Mouse (Mus musculus) frontal cortex, adult (tissue): ENCODE data around the gene Lyrm7.
A peak's percentile ranks its signal among the peaks of the same experiment; 100 is the strongest.
"Not testable (repeated sequence)": the region's sequence is repeated elsewhere in the genome, so short reads cannot be mapped to it uniquely, and the experiment has no call there.

Source experiments
- ATAC-seq: cut with Nextera tagmentation; 2 replicates; pipeline ENCODE4 v1.9.2; 2017; ENCODE audit warnings: mild to moderate bottlenecking, moderate library complexity, mixed read lengths; ENCODE audit not compliant: low TSS enrichment

Gene Lyrm7

DNA sequence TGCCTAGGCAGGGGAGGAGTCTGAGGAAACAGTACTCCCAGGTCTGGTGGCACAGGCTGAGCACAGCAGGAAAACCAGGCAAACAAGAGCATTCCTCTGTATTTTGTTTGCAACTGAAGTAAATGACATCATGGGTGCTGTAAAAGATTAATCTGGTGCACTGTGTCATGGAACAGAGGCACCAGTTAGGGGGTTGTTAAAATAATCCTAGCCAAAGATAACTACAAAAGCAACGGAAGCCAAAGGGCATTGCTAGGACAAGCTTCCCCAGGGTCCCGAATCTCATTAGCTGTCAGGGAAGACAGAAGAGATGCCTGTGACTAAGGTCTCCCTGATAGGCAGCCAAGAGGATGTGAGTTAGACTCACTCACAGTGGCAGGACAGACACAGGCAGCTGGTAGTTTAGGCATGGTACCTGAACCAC, 20.3 kb upstream of the Lyrm7 start:
- ATAC-seq: no peak

DNA sequence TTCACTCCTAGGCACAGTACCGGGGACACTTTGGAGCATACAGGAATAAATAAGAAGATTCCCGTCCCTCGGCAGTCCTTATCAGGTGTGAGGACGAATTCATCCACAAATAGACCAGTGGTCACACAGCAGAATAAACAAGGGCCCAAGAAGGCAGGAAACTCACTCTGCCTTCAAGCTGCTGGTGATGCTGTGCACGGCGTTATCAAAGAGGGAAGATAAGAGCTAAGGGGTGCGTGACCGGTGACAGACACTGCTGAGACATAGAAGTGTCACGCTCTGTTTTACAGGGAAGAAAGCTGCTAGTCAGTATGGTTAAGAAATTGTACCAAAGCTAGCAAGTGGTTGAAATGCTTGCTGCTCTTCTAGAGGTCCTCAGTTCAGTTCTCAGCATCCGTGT, 19.2 kb upstream of the Lyrm7 start:
- no peak for ATAC-seq

- peak; percentile 80 for ATAC-seq
Observed at GRCm38 (mm10) chr11:54879434-54879833, 18.7 kb upstream of the Lyrm7 start.

DNA sequence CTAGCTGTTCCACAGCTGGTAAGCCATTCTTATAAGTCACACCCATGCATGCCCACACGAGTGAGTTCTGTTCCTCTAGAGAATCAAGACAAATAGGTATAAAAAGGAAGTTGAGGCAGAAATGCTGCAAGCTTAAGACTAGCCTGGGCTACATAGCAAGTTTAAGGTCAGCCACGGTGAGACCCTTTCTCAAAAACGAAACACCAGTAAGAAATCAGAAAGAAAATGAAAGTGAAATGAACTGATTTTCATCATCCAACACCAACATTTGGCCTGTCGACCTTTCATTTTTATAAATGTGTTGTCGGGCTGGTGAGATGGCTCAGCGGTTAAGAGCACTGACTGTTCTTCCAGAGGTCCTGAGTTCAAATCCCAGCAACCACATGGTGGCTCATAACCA, 18.2 kb upstream of the Lyrm7 start:
- no peak for ATAC-seq

GRCm38 (mm10) chr11:54876031-54876430, 15.3 kb upstream of the Lyrm7 start:
- no peak for ATAC-seq

GRCm38 (mm10) chr11:54871831-54872537, 11.3 kb upstream of the Lyrm7 start:
- 0 out of 2 replicates have a peak, but pooled peaks have one; percentile 35 for ATAC-seq

GRCm38 (mm10) chr11:54869318-54869717, 8.6 kb upstream of the Lyrm7 start:
- ATAC-seq: no peak

GRCm38 (mm10) chr11:54868445-54868844, 7.7 kb upstream of the Lyrm7 start:
- no peak for ATAC-seq

- ATAC-seq: no peak
Observed at GRCm38 (mm10) chr11:54867903-54868434, 7.3 kb upstream of the Lyrm7 start.

GRCm38 (mm10) chr11:54867049-54867385, 6.3 kb upstream of the Lyrm7 start:
- ATAC-seq: no peak

DNA sequence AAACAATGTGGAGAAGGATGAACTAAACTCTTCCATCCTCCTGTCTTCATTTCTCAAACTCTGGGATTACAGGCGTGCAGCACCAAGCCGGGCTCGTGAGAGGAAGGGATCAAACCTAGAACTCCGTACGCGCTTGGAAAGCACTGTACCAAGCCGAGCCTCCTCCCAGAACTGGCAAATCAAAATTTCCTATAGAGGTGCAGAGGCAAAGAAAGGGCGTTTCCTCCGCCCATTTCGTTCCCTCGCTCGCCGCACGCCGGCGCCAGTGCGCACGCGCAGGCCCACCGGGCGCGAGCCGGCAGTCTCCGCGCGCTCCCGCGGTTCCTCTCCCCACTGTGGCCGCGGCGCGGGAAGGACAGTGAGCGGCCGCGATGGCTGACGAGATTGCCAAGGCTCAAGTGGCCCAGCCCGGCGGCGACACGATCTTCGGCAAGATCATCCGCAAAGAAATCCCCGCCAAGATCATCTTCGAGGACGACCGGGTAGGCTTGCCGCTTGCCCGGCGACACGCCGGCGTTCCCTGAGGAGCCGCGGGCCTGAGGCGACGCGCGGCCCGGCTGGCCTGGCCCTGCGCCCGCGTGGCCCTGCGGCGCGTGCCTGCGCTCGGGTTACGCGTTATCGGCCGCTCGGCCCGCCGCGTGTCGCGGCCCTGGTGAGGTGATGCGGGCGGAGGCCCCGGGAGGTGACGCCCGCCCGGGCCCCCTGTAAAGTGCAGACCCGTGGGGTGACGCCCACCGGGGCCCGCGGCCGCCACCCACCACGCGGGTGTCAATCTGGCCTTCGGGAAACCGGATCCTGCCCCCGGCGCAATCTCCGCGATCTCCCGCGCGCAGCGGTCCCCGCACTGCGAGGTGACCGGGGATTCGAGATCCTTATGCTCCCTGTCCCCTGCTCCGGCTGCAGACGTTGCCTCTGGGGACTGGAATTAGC, 5.7 kb upstream of the Lyrm7 start, which contains the start of gene Hint1:
Gene Hint1 (plus strand): TSS at position 265 of the 930 bp plus-strand sequence.
- ATAC-seq: peak; percentile 84

DNA sequence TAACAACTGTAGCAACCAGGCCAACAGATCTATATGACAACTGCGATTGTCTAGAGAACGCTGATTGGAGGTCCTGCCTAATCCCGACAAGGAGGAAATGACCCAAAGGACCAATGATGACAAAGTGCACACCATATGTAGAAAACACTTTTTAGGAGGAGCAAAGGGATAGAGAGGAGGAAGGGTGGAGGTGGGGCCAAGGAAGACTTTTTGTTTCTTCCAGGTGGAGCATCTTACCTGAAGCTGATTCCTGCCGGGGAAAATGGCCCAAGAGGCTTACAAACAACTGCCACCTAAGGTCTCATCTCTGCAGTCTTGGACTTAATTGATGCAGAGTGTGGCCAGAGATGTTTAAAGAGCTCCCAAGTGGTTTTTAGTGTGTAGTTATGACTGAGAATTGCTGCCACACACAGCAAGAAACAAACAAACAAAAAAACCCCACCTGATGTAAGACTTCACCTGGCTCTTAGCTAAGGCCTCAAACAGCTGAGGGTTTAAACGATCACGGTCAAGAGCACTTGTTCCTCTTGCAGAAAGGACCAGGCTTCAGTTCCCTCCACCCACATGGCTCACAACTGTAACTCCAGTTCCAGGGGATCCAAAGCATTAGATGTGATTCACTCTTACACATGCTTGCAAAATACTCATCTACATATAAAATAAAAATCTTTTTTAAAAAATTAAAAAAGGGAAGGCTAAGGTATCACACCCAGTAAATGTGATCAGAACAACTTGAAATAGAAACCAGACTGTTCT, 4.8 kb upstream of the Lyrm7 start:
- ATAC-seq: no peak

DNA sequence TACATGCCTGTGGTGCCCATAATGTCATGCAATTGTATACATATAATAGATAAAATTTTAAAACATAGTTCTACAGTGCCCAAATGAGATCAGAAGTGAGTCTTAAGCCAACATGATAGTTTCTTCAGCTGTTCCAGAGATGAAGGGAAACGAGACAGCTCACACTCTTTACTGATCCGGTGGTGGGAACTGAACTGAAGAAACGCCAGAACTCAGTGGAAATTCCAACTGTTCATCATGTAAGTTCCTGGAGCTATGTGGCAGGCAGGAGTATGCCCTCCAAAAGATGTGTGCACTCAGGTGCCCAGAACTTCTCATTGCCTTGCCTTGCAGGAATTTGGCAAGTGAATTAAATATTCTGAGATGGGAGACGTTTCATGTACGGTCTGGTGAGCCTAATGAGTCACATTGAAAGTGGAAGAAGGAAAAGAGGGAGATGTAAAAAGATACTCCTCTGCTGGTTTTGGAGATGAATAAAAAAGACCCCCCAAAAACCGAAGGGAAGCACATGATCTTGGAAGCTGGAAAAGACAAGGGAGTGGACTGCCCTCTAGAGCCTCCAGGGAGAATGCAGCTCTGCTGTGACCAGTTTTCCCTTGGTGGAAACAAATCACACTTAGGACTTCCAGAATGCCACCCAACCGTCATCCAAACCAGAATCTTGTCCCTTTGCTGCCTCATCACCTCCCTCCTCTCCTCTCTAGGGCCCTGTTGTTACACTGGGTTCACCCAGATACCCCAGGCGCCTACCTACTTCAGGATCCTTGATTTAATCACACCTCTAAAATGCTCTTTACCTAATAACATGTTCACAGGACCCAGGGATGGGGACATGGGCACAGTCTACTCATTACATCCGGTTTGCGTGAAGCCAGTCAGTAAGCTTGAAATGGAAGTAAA, 2.2 kb upstream of the Lyrm7 start:
- ATAC-seq: no peak

DNA sequence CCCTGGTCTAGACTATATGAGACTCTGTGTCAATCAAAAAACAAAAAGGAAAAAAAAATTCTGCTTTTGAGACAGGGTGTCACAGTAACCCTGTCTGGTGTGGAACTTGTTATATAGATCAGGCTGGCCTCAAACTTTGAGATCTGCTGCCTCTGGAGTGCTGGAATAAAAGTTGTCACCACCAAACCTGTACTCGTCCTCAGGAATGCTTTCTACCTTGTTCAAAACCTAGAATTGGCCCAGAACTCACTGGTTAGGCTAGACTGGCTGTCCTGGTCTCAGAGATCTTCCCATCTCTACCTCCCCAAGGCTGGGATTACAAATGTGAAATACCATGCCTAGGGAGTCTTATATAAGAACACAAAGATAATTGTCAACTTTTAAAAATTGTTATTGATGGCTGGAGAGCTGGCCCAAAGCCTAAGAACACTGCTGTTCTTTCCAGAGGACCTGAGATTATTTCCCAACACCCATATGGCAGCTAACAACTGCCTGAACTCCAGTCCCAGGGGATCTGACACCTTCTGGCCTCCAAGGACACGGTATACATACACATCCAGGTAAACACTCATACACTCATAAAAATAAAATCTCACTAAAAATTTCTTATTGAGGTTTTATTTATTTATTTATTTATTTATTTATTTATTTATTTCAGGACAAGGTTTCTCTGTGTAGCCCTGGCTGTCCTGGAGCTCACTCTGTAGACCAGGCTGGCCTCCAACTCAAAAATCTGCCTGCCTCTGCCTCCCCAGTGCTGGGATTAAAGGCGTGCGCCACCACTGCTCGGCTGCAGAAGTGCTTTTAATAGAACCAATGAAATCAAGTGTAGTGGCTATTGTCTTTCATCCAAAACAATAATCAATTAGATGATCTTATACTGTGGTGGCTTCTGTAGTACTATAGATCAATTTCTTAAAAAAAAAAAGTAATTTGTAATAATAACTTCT, 1.0 kb upstream of the Lyrm7 start:
- no peak for ATAC-seq

DNA sequence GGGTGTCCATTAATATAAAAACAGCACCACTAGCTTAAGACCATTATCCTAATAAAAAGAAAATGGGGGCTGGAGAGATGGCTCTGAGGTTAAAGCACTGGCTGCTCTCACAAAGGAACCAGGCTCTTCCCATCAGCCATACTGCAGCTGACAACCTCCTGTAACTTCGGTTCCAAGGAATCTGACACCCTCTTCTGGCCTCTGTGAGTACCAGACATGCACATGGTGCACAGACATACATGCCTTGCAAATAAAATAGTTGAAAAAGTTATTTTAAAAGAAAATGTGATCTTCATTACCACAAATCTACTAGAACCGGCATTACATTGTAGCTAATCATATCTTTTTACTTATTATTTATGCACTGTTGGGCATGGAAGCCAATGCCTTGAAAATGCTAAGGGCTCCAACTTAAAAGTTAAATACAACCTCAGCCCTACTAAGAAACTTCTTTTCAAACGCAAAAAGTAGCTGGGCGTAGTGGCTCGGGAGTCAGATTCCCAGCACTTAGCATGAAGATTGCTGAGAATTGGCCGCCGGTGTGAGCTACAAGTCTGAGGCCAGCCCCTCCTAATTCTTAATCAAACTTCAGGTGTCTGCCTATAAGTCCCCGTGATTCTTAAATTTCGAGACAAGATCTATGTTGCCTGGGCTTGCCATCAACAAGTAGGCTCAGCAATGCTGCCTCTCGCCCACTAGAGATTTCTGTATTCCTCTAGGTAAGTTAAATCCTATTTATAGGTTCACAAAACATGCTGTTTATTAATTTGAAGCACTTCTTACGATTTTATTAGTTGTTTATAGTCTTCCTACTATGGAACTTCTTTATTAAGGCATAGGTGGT, 1.2 kb downstream of the Lyrm7 start:
- ATAC-seq: no peak

DNA sequence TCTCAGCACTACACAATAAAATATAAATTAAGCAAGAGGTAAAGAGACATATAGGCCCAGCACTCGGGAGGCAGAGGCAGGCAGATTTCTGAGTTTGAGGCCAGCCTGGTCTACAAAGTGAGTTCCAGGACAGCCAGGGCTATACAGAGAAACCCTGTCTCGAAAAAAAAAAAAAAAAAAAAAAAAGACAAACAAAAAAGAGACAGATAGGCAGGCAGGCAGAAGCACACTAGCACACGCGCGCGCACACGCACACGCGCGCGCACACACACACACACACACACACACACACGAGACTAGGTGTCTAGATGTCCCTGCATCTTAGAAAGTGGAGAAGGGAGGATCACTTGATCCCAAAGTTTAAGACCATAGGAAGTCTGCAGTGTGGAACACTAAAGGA, 1.8 kb downstream of the Lyrm7 start:
- not testable (repeated sequence) for ATAC-seq

- no peak for ATAC-seq
Observed at GRCm38 (mm10) chr11:54851656-54852055, 9.1 kb downstream of the Lyrm7 start.

- no peak for ATAC-seq
Observed at GRCm38 (mm10) chr11:54849961-54850758, 10.6 kb downstream of the Lyrm7 start.
